Mouse (Mus musculus) retina, adult 2 months (tissue): ENCODE results near the gene Cenpi.

Experiments
- DNase-seq: peaks from one replicate; pipeline ENCODE4 v3.0.0-alpha.2; 2012; ENCODE audit warnings: low read depth, low spot score

Cenpi gene

DNA sequence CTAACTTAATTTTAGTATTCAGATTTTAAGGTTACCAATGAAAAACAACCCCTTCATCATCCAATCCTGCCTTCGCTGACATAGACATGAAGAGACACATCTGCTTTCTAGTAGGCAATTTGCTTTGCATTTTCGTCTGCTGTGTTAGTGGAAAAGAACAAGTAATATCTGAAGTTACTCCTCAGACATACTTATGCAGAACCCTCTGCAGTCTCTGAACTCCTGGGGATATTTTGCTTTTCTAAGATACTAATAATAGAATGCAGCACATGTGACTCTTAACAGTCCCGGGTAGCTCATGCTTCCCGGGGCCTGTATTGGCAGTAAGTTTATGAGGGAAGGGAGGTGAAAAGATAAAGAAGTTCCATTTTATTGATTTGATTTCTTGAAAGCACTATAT is 54.3 kb downstream of the Cenpi start:
- no peak for DNase-seq

DNA sequence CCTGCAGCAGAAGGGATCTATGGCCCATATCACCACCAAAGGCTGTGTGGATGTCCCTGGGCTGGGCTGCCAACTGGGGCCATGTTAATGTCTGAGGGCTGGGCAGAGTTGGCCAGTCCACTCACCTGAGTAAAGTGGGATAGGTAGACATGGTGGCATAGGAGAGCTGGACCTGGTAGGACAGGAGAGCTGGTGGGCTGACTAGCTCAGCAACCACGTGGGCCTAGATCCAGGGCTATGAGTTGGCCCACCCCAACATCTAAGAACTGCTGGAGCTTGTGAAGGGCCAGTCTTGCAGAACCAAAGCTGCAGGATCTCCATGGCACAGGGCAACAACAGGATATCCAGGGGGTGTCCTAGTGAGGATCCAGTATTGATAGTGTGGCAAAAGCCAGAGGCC is 57.5 kb downstream of the Cenpi start:
- DNase-seq = no peak

DNA sequence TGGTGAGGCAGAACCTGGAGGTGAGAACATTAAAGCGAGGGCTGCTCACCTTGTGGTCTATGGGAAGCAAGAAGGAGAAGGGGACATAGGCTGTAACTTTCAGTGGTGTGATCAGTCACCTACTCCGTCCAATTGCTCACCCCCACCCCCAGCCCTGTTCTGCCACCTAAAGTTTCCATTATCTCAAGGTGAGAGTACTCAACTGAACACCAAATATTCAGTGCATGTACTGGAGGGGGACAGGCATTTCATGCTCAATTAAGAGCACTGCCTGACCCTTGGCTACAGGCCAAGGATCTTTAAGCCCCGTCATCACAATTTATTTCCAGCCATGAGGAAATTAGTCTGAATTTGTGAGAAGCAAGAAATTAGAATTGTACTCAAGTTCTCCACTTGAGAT is 58.7 kb downstream of the Cenpi start:
- DNase-seq = no peak

DNA sequence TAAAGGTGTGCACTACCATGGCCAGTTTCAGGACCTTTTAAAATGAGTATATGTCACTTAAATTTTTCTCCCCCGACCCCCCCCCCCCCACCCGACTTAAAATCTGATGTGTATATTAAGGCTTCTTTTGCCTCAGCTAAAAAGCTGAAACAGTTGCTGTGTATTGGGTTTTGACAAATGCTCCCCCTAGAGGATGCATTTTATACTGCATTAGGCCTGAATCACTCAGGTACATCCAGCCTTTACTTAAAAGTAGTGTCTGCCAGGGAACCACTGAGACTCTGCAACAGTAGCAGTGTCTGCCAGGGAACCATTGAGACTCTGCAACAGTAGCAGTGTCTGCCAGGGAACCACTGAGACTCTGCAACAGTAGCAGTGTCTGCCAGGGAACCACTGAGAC is 63.4 kb downstream of the Cenpi start:
- peak; percentile 6 for DNase-seq

DNA sequence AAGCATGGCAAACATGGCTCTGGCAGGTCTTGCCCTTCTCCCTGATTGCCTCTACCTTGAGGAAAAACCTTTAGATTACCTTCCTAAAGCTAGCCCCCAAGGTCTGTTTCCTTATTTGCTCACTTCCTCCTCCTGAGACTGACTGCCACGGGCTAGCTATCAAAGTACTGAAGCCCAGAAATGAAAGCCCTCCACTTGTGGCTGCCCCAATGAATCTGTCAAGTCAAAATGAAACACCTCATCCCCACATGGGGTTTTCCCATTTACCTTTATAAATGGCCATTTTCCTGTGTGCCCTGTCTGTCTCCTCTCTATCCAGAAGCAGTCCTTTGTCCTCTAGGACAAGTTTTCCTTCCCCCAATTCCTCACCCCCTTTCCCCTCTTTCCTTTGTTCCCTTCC is 66.3 kb downstream of the Cenpi start:
- DNase-seq = no peak

DNA sequence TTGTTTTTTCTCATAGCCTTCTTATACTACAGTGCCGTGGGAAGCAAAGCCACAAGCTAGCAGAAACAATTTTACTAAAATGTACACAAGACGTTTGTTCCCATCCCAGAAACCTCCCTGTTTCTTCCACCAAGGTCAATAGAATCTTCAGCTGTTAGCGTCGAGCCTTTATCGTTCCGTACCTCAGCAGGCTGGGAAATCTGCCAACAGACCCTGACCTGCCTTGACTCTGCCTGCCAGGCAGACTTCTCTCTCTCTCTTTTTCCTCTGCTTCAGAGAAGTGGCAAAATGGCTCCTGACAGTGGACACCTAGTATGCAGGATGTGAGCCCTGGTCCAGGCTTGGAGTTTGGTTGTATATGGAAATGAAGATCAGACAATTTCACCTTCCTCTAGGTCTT is 77.0 kb downstream of the Cenpi start:
- DNase-seq = no peak

DNA sequence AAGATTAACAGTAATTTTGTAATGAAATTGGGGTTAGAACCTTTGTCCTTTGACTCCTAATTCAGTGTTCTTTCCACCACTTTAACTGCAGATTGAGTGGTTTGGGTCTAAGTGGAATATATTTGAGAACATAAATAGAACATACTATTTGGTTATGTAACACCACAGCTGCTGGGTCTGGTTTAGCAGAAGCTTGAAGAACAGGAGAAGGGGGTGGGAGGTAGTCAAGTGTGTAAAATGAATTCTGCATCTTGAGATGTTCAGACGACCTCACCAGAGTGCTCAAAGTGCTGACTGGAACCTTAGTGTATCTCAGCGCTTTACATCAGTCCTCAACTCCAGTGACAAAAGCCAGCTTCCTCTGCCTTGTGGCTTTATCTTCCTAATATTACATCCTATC is 91.1 kb downstream of the Cenpi start:
- no peak for DNase-seq

DNA sequence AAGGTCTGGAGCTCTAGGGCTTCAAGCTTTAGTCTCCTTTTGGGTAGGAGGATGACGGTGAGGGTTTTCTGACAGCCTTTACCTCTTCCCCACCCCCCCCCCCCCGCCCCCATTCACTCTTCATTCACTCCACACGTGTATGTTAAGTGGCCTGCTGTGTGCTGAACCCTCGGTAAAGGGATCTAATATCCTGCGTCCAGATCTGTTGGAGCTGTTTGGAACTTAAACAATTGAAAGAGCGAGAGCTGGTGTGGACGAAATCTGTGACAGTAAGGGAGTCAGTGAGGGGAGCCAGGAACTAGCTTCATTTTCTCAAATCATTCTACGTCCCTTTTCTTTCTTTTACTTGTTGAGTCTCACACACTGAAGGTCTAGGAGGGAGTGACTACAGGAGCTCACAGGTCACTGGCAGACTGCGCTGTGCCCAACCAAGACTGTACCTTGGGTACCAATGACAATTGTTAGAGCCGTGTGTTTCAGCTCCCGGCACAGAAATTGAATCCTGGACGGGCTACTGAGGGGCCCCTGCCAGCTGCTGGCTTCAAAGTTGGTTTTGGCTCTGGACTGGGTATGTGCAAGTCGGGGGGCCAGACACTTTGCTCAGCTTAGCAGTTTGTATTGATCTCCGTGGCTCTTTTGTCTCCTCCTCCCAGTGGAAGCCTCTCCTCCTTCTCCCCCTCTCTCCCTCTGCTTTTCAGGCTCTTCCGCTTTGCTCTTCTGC is 96.1 kb downstream of the Cenpi start, which contains the start of gene Drp2:
Drp2 (plus strand) TSS at position 689 of the 721 bp plus-strand sequence.
- no peak for DNase-seq

DNA sequence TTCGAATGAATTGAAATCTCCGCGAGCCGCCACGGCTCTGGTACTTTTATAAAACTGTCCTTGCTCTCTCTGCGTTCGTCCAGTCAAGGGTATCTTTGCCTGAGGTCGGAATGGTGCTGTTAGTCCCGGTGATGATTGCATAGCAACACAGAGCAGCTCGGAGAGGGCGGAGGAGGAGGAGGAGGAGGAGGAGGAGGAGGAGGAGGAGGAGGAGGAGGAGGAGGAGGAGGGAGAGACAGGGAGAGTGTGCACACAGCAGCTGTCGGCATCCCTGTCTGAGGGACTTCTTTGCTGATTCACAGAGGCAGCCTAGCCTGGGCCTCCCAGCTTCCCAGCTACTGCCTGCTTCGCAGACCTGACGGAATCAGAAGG is 96.7 kb downstream of the Cenpi start:
- DNase-seq = no peak

DNA sequence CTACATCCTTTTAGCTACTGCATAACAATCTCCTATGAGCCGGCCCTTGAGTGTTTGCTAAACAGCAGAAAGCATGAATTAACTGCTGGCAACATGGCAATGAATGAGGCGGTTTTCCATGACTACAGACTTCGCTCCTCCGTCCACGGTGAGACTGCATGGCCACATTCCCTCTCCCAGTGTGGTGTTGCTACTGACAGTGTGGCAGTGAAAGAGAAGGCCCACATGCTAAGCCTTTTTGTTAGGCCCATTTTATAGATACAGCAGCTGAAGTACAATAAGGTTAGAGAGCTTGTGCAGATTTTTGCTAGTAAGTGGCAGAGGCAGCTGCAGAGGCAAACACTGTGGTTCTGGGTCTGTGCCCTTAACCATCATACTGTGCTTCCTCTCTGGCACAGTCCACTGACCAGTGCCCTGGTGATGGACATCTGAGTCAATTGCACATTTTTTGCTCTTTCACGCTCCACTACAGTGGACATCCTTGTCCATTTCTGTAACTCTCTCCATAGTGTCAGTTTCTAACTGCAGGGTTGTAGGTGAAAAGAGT is 101.5 kb downstream of the Cenpi start:
- no peak for DNase-seq

DNA sequence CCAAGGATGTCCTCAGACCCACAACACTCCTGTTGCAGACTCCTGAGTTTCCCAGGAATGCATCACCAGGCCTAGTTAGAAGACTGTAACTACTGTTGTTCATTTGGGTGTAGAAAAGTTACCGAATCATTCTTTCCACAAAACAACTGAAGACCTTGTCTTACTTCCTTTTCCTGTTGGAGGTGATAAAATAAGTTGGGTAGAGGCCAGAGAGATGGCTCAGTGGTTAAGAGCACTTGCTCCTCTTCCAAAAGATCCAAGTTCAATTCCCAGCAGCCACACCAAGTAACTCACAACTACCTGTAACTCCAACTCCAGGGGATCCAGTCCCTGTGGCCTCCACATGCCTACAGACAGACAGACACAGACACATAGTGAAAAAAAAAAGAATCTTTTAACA is 104.2 kb downstream of the Cenpi start:
- DNase-seq = no peak
